Mouse (Mus musculus) ES-Bruce4 (cell line): ENCODE data around the gene Pou2f3. TPM values are rescaled to one million over a fixed set of nuclear protein-coding genes. Genes with fewer than 3 reads are reported as not detected.

Experiments
- H3K27ac ChIP-seq: 2 replicates; pipeline ENCODE4 v1.5.1; 2012; ENCODE audit warnings: low read length, inconsistent platforms; ENCODE audit not compliant: insufficient read depth
- H3K27me3 ChIP-seq: 2 replicates; pipeline ENCODE4 v1.6.1; 2012; ENCODE audit warnings: mild to moderate bottlenecking, low read length, inconsistent platforms; ENCODE audit not compliant: control insufficient read depth, poor library complexity, insufficient read depth, severe bottlenecking
- H3K36me3 ChIP-seq: 2 replicates; pipeline ENCODE4 v1.6.1; 2012; ENCODE audit warnings: inconsistent platforms, mild to moderate bottlenecking, low read length, moderate library complexity; ENCODE audit not compliant: control insufficient read depth, poor library complexity, insufficient read depth, severe bottlenecking
- H3K4me1 ChIP-seq: one replicate; pipeline ENCODE4 v1.8.1; 2011; ENCODE audit warnings: low read length; ENCODE audit not compliant: control insufficient read depth, insufficient read depth
- H3K4me3 ChIP-seq: 2 replicates; pipeline ENCODE4 v1.5.1; 2011; ENCODE audit warnings: low read depth, mild to moderate bottlenecking, low read length
- H3K9ac ChIP-seq: 2 replicates; pipeline ENCODE4 v1.6.1; 2012; ENCODE audit warnings: low read depth, mild to moderate bottlenecking, inconsistent platforms; ENCODE audit not compliant: poor library complexity, severe bottlenecking
- H3K9me3 ChIP-seq: replicated peaks from 2 replicates; pipeline ENCODE4 v1.6.1; 2012; ENCODE audit warnings: mild to moderate bottlenecking, low read length, inconsistent platforms; ENCODE audit not compliant: control insufficient read depth, poor library complexity, insufficient read depth, severe bottlenecking
- CTCF ChIP-seq: IDR thresholded peaks from one replicate; pipeline ENCODE4 v1.8.1; 2011; ENCODE audit warnings: low read depth, low read length
- EP300 ChIP-seq: IDR thresholded peaks from 2 replicates; pipeline ENCODE4 v1.6.1; 2011; ENCODE audit warnings: low read depth, low read length; ENCODE audit not compliant: insufficient read depth
- POLR2A ChIP-seq: IDR thresholded peaks from one replicate; pipeline ENCODE4 v1.8.1; 2011; ENCODE audit warnings: low read length; ENCODE audit not compliant: insufficient read depth
- polyA plus RNA-seq: library from polyadenylated mRNA; stranded (reverse); fragments of >200 nt; gene quantifications from 2 replicates; pipeline ENCODE4 v1.2.4, GENCODE M21; 2011; ENCODE audit warnings: low read depth; ENCODE audit not compliant: missing spikeins, insufficient read depth, insufficient read length

Pou2f3 gene
- 2.4 and 2.9 TPM in 2 replicates for polyA plus RNA-seq

- Histone ChIP-seq H3K36me3 (no peaks in the 10 kb centered on the region), H3K9me3 (no peaks in the 10 kb centered on the region), H3K9ac (no peak within 1 kb of the TSS), H3K27me3 (no peaks in the 10 kb centered on the region), H3K27ac (peak within 1 kb of the TSS; percentile 78), H3K4me1 (peaks cover 2% of the 10 kb centered on the region), H3K4me3 (peak within 1 kb of the TSS; percentile 10)
- TF ChIP-seq EP300 (peak; percentile 86), CTCF (no peak)
Measured at GRCm38 (mm10) chr9:43210190-43210682, at the start of gene Pou2f3. TSS of gene Pou2f3 (minus strand) at chr9:43210369.

- H3K9ac ChIP-seq, result no peak overlapping the region
- no peak overlapping the region for H3K4me3 ChIP-seq
- TF ChIP-seq EP300 (no peak), CTCF (no peak), POLR2A (no peak)
- no peak overlapping the region for H3K27ac ChIP-seq
- H3K27me3 ChIP-seq, result no peaks in the 10 kb centered on the region
- no peaks in the 10 kb centered on the region for H3K36me3 ChIP-seq
- H3K9me3 ChIP-seq, result no peaks in the 10 kb centered on the region
- H3K4me1 ChIP-seq, result no peaks in the 10 kb centered on the region
Measured at GRCm38 (mm10) chr9:43253271-43253681, 43.1 kb upstream of the Pou2f3 start.

- H3K4me1 ChIP-seq, result no peaks in the 10 kb centered on the region
- H3K27ac ChIP-seq, result no peak overlapping the region
- no peaks in the 10 kb centered on the region for H3K36me3 ChIP-seq
- H3K9me3 ChIP-seq, result no peaks in the 10 kb centered on the region
- H3K27me3 ChIP-seq, result no peaks in the 10 kb centered on the region
- H3K4me3 ChIP-seq, result no peak overlapping the region
- TF ChIP-seq EP300 (no peak), POLR2A (no peak), CTCF (no peak)
- H3K9ac ChIP-seq, result no peak overlapping the region
Measured at GRCm38 (mm10) chr9:43252790-43253189, 42.6 kb upstream of the Pou2f3 start.

- Histone ChIP-seq H3K27me3 (no peaks in the 10 kb centered on the region), H3K4me1 (no peaks in the 10 kb centered on the region), H3K9me3 (no peaks in the 10 kb centered on the region), H3K27ac (no peak overlapping the region), H3K36me3 (no peaks in the 10 kb centered on the region), H3K9ac (no peak overlapping the region), H3K4me3 (no peak overlapping the region)
- no peak for TF ChIP-seq POLR2A
- TF ChIP-seq CTCF, result no peak
- no peak for TF ChIP-seq EP300
Measured at GRCm38 (mm10) chr9:43251786-43252185, 41.6 kb upstream of the Pou2f3 start.

- Histone ChIP-seq H3K9me3 (no peaks in the 10 kb centered on the region), H3K4me3 (no peak overlapping the region), H3K9ac (no peak overlapping the region), H3K36me3 (no peaks in the 10 kb centered on the region), H3K27me3 (no peaks in the 10 kb centered on the region), H3K4me1 (no peaks in the 10 kb centered on the region), H3K27ac (no peak overlapping the region)
- no peak for TF ChIP-seq CTCF
- no peak for TF ChIP-seq EP300
- TF ChIP-seq POLR2A, result no peak
Measured at GRCm38 (mm10) chr9:43246738-43247180, 36.6 kb upstream of the Pou2f3 start.

- Histone ChIP-seq H3K36me3 (no peaks in the 10 kb centered on the region), H3K9me3 (no peaks in the 10 kb centered on the region), H3K27me3 (no peaks in the 10 kb centered on the region), H3K4me1 (no peaks in the 10 kb centered on the region), H3K4me3 (no peak overlapping the region), H3K27ac (no peak overlapping the region), H3K9ac (no peak overlapping the region)
- TF ChIP-seq POLR2A, result no peak
- no peak for TF ChIP-seq EP300
- no peak for TF ChIP-seq CTCF
Measured at GRCm38 (mm10) chr9:43245801-43246570, 35.8 kb upstream of the Pou2f3 start.
